In genomic region chr2:158616296-158616695, GRCm38 (mm10) we compare ENCODE assay signal across 13 mouse cellular contexts. TPM values are rescaled to one million over a fixed set of nuclear protein-coding genes. Genes with fewer than 3 reads are reported as not detected.
DNase-seq lines count a peak whose midpoint lies in the region; ATAC-seq and TF ChIP-seq lines count a peak whose summit lies in the region.
"Had no signal": no experiment of that assay in that cellular context is flagged by ENCODE, and none has a peak within 500 bp of the region (broad histone marks: within the 10 kb centered on the region; RNA-seq: fewer than 3 reads in every experiment).

No protein-coding gene starts in this region.

- under 1% methylated on average over 12 of the region's 12 CpGs for WGBS in neural tube, embryonic 11.5 days
- WGBS in forebrain, embryonic 12.5 days = under 1% methylated on average over 12 of the region's 12 CpGs
- WGBS in limb, embryonic 11.5 days = under 1% methylated on average over 12 of the region's 12 CpGs
- 1% methylated on average over 12 of the region's 12 CpGs for WGBS in olfactory bulb, adult 2 months

- H3K27me3 ChIP-seq in neural tube, embryonic 11.5 days (ENCODE audit: control insufficient read depth, insufficient read depth, low read length) = peaks cover 76% of the 10 kb centered on the region
- peaks cover 97% of the 10 kb centered on the region for H3K27me3 ChIP-seq in forebrain, embryonic 12.5 days
- peaks cover 82% of the 10 kb centered on the region for H3K27me3 ChIP-seq in limb, embryonic 11.5 days (ENCODE audit: control insufficient read depth, insufficient read depth, low read length)

- DNase-seq in neural tube, embryonic 11.5 days (ENCODE audit: low spot score) = no peak
- DNase-seq in neural tube, embryonic 10.5 days (ENCODE audit: extremely low spot score, low spot score) = no peak
- DNase-seq in limb, embryonic 11.5 days (ENCODE audit: low spot score) = peak; percentile 36
- no peak for DNase-seq in heart, adult 8-10 months (ENCODE audit: low spot score)
- no peak for DNase-seq in cerebellum, postnatal 36 days
- DNase-seq in gastrocnemius, postnatal 10 days = no peak
- DNase-seq: cerebellum, adult 11-12 months; kidney, postnatal 25 days; lung, postnatal 4 days had no signal

- peak; percentile 21; the same call in 1 of the 2 replicates for ATAC-seq in neural tube, embryonic 11.5 days (ENCODE audit: insufficient read depth, low FRiP score, low TSS enrichment)
- peak; percentile 62 for ATAC-seq in forebrain, embryonic 12.5 days (ENCODE audit: low FRiP score)
- ATAC-seq in limb, embryonic 11.5 days (ENCODE audit: insufficient number of reproducible peaks, low FRiP score, low TSS enrichment, low read depth) = 0 out of 2 replicates have a peak, but pooled peaks have one; percentile 4

- H3K4me3 ChIP-seq in neural tube, embryonic 11.5 days (ENCODE audit: low read depth, low read length) = no peak overlapping the region
- H3K4me3 ChIP-seq in forebrain, embryonic 12.5 days (replicated peaks) = peak overlapping the region; percentile 51
- H3K4me3 ChIP-seq in limb, embryonic 11.5 days (ENCODE audit: low read depth, low read length) = no peak overlapping the region
- peak overlapping the region; percentile 96 for H3K4me3 ChIP-seq in olfactory bulb, adult 2 months (ENCODE audit: insufficient read depth, low read depth, low read length)
- H3K4me3 ChIP-seq: heart, embryonic 15.5 days had no signal

- H3K4me2 ChIP-seq in neural tube, embryonic 11.5 days (ENCODE audit: low read depth) = peak overlapping the region; percentile 1; the same call in 1 of the 2 replicates
- H3K4me2 ChIP-seq in forebrain, embryonic 12.5 days = peak overlapping the region; percentile 52
- H3K4me2 ChIP-seq in limb, embryonic 11.5 days (ENCODE audit: low read depth, severe bottlenecking) = no peak overlapping the region
- H3K4me2 ChIP-seq: heart, embryonic 15.5 days had no signal

- no peak overlapping the region for H3K9ac ChIP-seq in neural tube, embryonic 11.5 days (ENCODE audit: low read length)
- peak overlapping the region; percentile 74; the same call in 1 of the 2 replicates for H3K9ac ChIP-seq in forebrain, embryonic 12.5 days
- H3K9ac ChIP-seq in limb, embryonic 11.5 days (ENCODE audit: low read length) = no peak overlapping the region
- H3K9ac ChIP-seq: heart, embryonic 15.5 days had no signal

- TF ChIP-seq CTCF in olfactory bulb, adult 2 months (IDR thresholded peaks at IDR 0.05; ENCODE audit: insufficient read depth, low read depth, low read length) = 0 out of 2 replicates have a peak, but pooled peaks have one; percentile 5

- H3K9me3 ChIP-seq in neural tube, embryonic 11.5 days (ENCODE audit: control insufficient read depth, low read length) = no peaks in the 10 kb centered on the region
- H3K9me3 ChIP-seq in forebrain, embryonic 12.5 days = no peaks in the 10 kb centered on the region
- no peaks in the 10 kb centered on the region for H3K9me3 ChIP-seq in limb, embryonic 11.5 days (ENCODE audit: control insufficient read depth, low read length)
- H3K9me3 ChIP-seq: heart, embryonic 15.5 days had no signal

- no peaks in the 10 kb centered on the region for H3K36me3 ChIP-seq in neural tube, embryonic 11.5 days (ENCODE audit: control insufficient read depth, insufficient read depth, low read length)
- 0 out of 2 replicates have a peak, but pooled peaks cover 3% of the 10 kb centered on the region for H3K36me3 ChIP-seq in forebrain, embryonic 12.5 days (replicated peaks)
- no peaks in the 10 kb centered on the region for H3K36me3 ChIP-seq in limb, embryonic 11.5 days (ENCODE audit: control insufficient read depth, insufficient read depth, low read length)
- H3K36me3 ChIP-seq: heart, embryonic 15.5 days had no signal

- TF ChIP-seq POLR2A in olfactory bulb, adult 2 months (IDR thresholded peaks at IDR 0.05; ENCODE audit: insufficient read depth, low read depth, low read length) = no peak

- no peak overlapping the region for H3K27ac ChIP-seq in neural tube, embryonic 11.5 days (ENCODE audit: low read depth, low read length)
- H3K27ac ChIP-seq in forebrain, embryonic 12.5 days = peak overlapping the region; percentile 43
- H3K27ac ChIP-seq in limb, embryonic 11.5 days (replicated peaks; ENCODE audit: low read depth, low read length) = no peak overlapping the region
- H3K27ac ChIP-seq in olfactory bulb, adult 2 months (ENCODE audit: insufficient read depth, low read depth, low read length) = peak overlapping the region; percentile 76
- H3K27ac ChIP-seq: heart, embryonic 15.5 days had no signal

- no peaks in the 10 kb centered on the region for H3K4me1 ChIP-seq in neural tube, embryonic 11.5 days (ENCODE audit: control insufficient read depth, insufficient read depth, low read length)
- H3K4me1 ChIP-seq in forebrain, embryonic 12.5 days = peaks cover 24% of the 10 kb centered on the region
- peaks cover 6% of the 10 kb centered on the region; the same call in 1 of the 2 replicates for H3K4me1 ChIP-seq in limb, embryonic 11.5 days (ENCODE audit: control insufficient read depth, insufficient read depth, low read length)
- H3K4me1 ChIP-seq in olfactory bulb, adult 2 months (ENCODE audit: control insufficient read depth, insufficient read depth, low read length) = peaks cover 30% of the 10 kb centered on the region

RNA-seq across cellular contexts. Expression of gene Slc32a1, which starts 5.7 kb away (rescaled TPM):
- polyA plus RNA-seq in neural tube, embryonic 11.5 days (2014; fragmentation: Nextera tagmentation; extraction: Ambion mirVana) = 1.6 and 2.4 TPM in 2 replicates
- 3.8 and 4.3 TPM in 2 replicates for polyA plus RNA-seq in forebrain, embryonic 12.5 days (2016; fragmentation: Nextera tagmentation; extraction: Ambion mirVana)
- polyA plus RNA-seq in limb, embryonic 11.5 days (2014; fragmentation: Nextera tagmentation; extraction: Ambion mirVana) = not detected in 2 replicates
- not detected in 2 replicates for polyA plus RNA-seq in olfactory bulb, adult 2 months (2012; ENCODE audit: insufficient read depth, insufficient read length, low replicate concordance, missing spikeins)
- not detected for total RNA-seq in heart, adult 8-10 months (2022)
- total RNA-seq in gastrocnemius, postnatal 10 days (2021) = under 1 TPM in 1 of 2 experiments, not detected in 1; 0.11 TPM
- total RNA-seq: adrenal gland, adult 18-20 months had no signal
- polyA plus RNA-seq: heart, embryonic 15.5 days had no signal

RNA-seq across cellular contexts. Expression of gene Actr5, which starts 8.4 kb away (rescaled TPM):
- 15.1 and 16.6 TPM in 2 replicates for polyA plus RNA-seq in neural tube, embryonic 11.5 days (2014; fragmentation: Nextera tagmentation; extraction: Ambion mirVana)
- 20.3 and 22.6 TPM in 2 replicates for polyA plus RNA-seq in forebrain, embryonic 12.5 days (2016; fragmentation: Nextera tagmentation; extraction: Ambion mirVana)
- polyA plus RNA-seq in limb, embryonic 11.5 days (2014; fragmentation: Nextera tagmentation; extraction: Ambion mirVana) = 16.4 and 20.6 TPM in 2 replicates
- not detected in 2 replicates for polyA plus RNA-seq in olfactory bulb, adult 2 months (2012; ENCODE audit: insufficient read depth, insufficient read length, low replicate concordance, missing spikeins)
- total RNA-seq in heart, adult 8-10 months (2022) = 1 to 10 TPM; 5.0 to 6.4 (median 6.3) TPM
- 1 to 10 TPM; 4.1 to 6.2 TPM for total RNA-seq in gastrocnemius, postnatal 10 days (2021)

RNA-seq across cellular contexts. Expression of gene Ppp1r16b, which starts 48.9 kb away (rescaled TPM):
- 3.9 and 4.0 TPM in 2 replicates for polyA plus RNA-seq in neural tube, embryonic 11.5 days (2014; fragmentation: Nextera tagmentation; extraction: Ambion mirVana)
- 2.9 and 3.2 TPM in 2 replicates for polyA plus RNA-seq in forebrain, embryonic 12.5 days (2016; fragmentation: Nextera tagmentation; extraction: Ambion mirVana)
- 4.1 and 4.6 TPM in 2 replicates for polyA plus RNA-seq in limb, embryonic 11.5 days (2014; fragmentation: Nextera tagmentation; extraction: Ambion mirVana)
- 72.6 TPM in 1 of 2 replicates, not detected in the other for polyA plus RNA-seq in olfactory bulb, adult 2 months (2012; ENCODE audit: insufficient read depth, insufficient read length, low replicate concordance, missing spikeins)
- 10 to 100 TPM in 2 of 4 experiments, 1 to 10 TPM in 2; 7.8 to 12.3 (median 10.1) TPM for total RNA-seq in heart, adult 8-10 months (2022)
- total RNA-seq in gastrocnemius, postnatal 10 days (2021) = 1 to 10 TPM; 8.3 to 9.0 TPM

Comparison
In these comparisons a context has a peak if more than half of its experiments do, and no peak if none do; other contexts are left out.
1. ATAC-seq: peak in every context shown above with its lines; median percentile 62 in forebrain, embryonic 12.5 days; 21 in neural tube, embryonic 11.5 days; 4 in limb, embryonic 11.5 days.
2. H3K27ac ChIP-seq: peak in forebrain, embryonic 12.5 days (single experiment) and olfactory bulb, adult 2 months (single experiment); none in neural tube, embryonic 11.5 days (single experiment) and limb, embryonic 11.5 days (single experiment).
3. H3K4me3 ChIP-seq: peak in forebrain, embryonic 12.5 days (single experiment) and olfactory bulb, adult 2 months (single experiment); none in neural tube, embryonic 11.5 days (single experiment) and limb, embryonic 11.5 days (single experiment).
4. RNA of gene Actr5, which starts 8.4 kb away (polyA plus RNA-seq): 20.3 to 22.6 TPM in forebrain, embryonic 12.5 days, 15.1 to 16.6 TPM in neural tube, embryonic 11.5 days and 16.4 to 20.6 TPM in limb, embryonic 11.5 days; not detected in olfactory bulb, adult 2 months; every median in the first group is over 10 times any median in the second.